Comparison of ENCODE assay signal across 8 mouse cellular contexts in the genomic region with DNA sequence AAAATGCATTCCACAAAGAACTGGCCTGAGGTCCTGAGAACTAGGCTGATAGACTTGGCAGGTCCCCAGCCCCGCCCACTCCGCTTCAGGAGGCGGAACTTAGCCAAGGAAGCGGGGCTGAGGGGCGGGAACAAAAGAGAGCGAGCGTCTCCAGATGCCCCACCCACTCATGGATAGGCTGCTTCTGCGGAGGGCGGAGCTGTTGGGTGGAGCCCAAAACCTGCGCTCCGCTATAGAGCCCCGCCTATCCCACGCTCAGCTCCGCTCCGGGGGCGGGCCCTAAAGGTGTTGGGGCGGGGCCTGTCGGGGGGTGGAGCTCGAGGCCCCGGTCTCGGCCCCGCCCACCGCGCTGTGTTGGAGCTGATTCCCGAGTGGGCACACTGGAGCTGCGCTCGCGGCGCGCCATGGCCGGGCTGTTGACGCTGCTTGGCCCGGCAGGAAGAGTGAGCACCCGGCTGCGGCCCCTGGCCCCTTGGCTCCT. TPM values are rescaled to one million over a fixed set of nuclear protein-coding genes. Genes with fewer than 3 reads are reported as not detected.
DNase-seq lines count a peak whose midpoint lies in the region; ATAC-seq and TF ChIP-seq lines count a peak whose summit lies in the region.

A gene (plus strand): TSS at position 308 of the 481 bp plus-strand sequence.

- ATAC-seq in forebrain, embryonic 11.5 days (replicated peaks; ENCODE audit: low FRiP score), result peak; percentile 94
- peak; percentile 97 for ATAC-seq in heart, embryonic 16.5 days (replicated peaks; ENCODE audit: extremely low read depth, insufficient read depth, low FRiP score)
- ATAC-seq in liver, embryonic 15.5 days (ENCODE audit: insufficient read depth), result peak; percentile 68
- peak; percentile 96 for ATAC-seq in neural tube, embryonic 12.5 days (ENCODE audit: low FRiP score, low read depth)

- TF ChIP-seq CTCF in CH12.LX (conservative IDR thresholded peaks at IDR 0.05 in 1 of 2, IDR thresholded peaks at IDR 0.05 in 1 of 2; ENCODE audit: low read depth in 2 of 2, low read length in 2 of 2), result no peak

- peak within 1 kb of the TSS; percentile 96 for H3K4me2 ChIP-seq in CH12.LX (ENCODE audit: insufficient read depth, low read depth, poor library complexity, severe bottlenecking)
- peak within 1 kb of the TSS; percentile 96 for H3K4me2 ChIP-seq in forebrain, embryonic 11.5 days (ENCODE audit: low read depth, low read length, severe bottlenecking)
- peak within 1 kb of the TSS; percentile 73 for H3K4me2 ChIP-seq in heart, embryonic 16.5 days (ENCODE audit: low read depth, low read length)
- H3K4me2 ChIP-seq in liver, embryonic 15.5 days, result peak within 1 kb of the TSS; percentile 71
- H3K4me2 ChIP-seq in neural tube, embryonic 12.5 days (replicated peaks), result peak within 1 kb of the TSS; percentile 95

- TF ChIP-seq EP300 in CH12.LX (IDR thresholded peaks at IDR 0.05; ENCODE audit: low read length), result no peak

- no peaks in the 10 kb centered on the region for H3K79me2 ChIP-seq in CH12.LX (replicated peaks; ENCODE audit: control insufficient read depth, extremely low read depth, insufficient read depth, poor library complexity, severe bottlenecking)

- no peak for TF ChIP-seq RAD21 in CH12.LX (IDR thresholded peaks at IDR 0.05; ENCODE audit: low read depth, low read length)

- peaks cover 43% of the 10 kb centered on the region for H3K27me3 ChIP-seq in CH12.LX (replicated peaks)
- no peaks in the 10 kb centered on the region for H3K27me3 ChIP-seq in forebrain, embryonic 11.5 days (ENCODE audit: control insufficient read depth, insufficient read depth, low read length)
- H3K27me3 ChIP-seq in heart, embryonic 16.5 days (ENCODE audit: control insufficient read depth, insufficient read depth, low read length), result no peaks in the 10 kb centered on the region
- H3K27me3 ChIP-seq in liver, embryonic 15.5 days, result peaks cover 16% of the 10 kb centered on the region
- no peaks in the 10 kb centered on the region for H3K27me3 ChIP-seq in neural tube, embryonic 12.5 days (replicated peaks)

- no peak within 1 kb of the TSS for H3K27ac ChIP-seq in CH12.LX (ENCODE audit: insufficient read depth, low read depth)
- peak within 1 kb of the TSS; percentile 33; the same call in 1 of the 2 replicates for H3K27ac ChIP-seq in forebrain, embryonic 11.5 days (ENCODE audit: low read depth, low read length)
- H3K27ac ChIP-seq in heart, embryonic 16.5 days (ENCODE audit: low read length), result peak within 1 kb of the TSS; percentile 23
- peak within 1 kb of the TSS; percentile 92 for H3K27ac ChIP-seq in liver, embryonic 15.5 days (replicated peaks)
- H3K27ac ChIP-seq in neural tube, embryonic 12.5 days, result no peak within 1 kb of the TSS; the same call in 1 of the 2 replicates

- peak within 1 kb of the TSS; percentile 8; the same call in 1 of the 2 replicates for H3K9ac ChIP-seq in CH12.LX (ENCODE audit: insufficient read depth, low read depth)
- H3K9ac ChIP-seq in forebrain, embryonic 11.5 days (ENCODE audit: low read length), result peak within 1 kb of the TSS; percentile 66
- peak within 1 kb of the TSS; percentile 75 for H3K9ac ChIP-seq in heart, embryonic 16.5 days (ENCODE audit: low read length)
- H3K9ac ChIP-seq in liver, embryonic 15.5 days, result peak within 1 kb of the TSS; percentile 97
- H3K9ac ChIP-seq in neural tube, embryonic 12.5 days, result peak within 1 kb of the TSS; percentile 74

- H3K4me1 ChIP-seq in CH12.LX (ENCODE audit: control insufficient read depth in 1 of 2, insufficient read depth in 2 of 2), result peaks cover 3 to 5% of the 10 kb centered on the region in 2 experiments; a peak in 1 of 4 replicates
- H3K4me1 ChIP-seq in forebrain, embryonic 11.5 days (replicated peaks; ENCODE audit: control insufficient read depth, insufficient read depth, low read length), result peaks cover 10% of the 10 kb centered on the region; the same call in 1 of the 2 replicates
- H3K4me1 ChIP-seq in heart, embryonic 16.5 days (ENCODE audit: control insufficient read depth, insufficient read depth, low read length), result peaks cover 11% of the 10 kb centered on the region
- peaks cover 45% of the 10 kb centered on the region for H3K4me1 ChIP-seq in liver, embryonic 15.5 days (replicated peaks)
- peaks cover 12% of the 10 kb centered on the region for H3K4me1 ChIP-seq in neural tube, embryonic 12.5 days

- peak; percentile 40; the same call in 1 of the 2 replicates for TF ChIP-seq POLR2A in CH12.LX (IDR thresholded peaks at IDR 0.05; ENCODE audit: low read depth, low read length)

- no peaks in the 10 kb centered on the region for H3K36me3 ChIP-seq in CH12.LX (replicated peaks in 1 of 2; ENCODE audit: control insufficient read depth in 1 of 2, insufficient read depth in 1 of 2, low read length in 1 of 2)
- no peaks in the 10 kb centered on the region for H3K36me3 ChIP-seq in forebrain, embryonic 11.5 days (ENCODE audit: control insufficient read depth, insufficient read depth, low read length)
- H3K36me3 ChIP-seq in heart, embryonic 16.5 days (ENCODE audit: control insufficient read depth, insufficient read depth), result no peaks in the 10 kb centered on the region
- peaks cover 19% of the 10 kb centered on the region for H3K36me3 ChIP-seq in liver, embryonic 15.5 days (replicated peaks)
- no peaks in the 10 kb centered on the region for H3K36me3 ChIP-seq in neural tube, embryonic 12.5 days

- peaks cover 5% of the 10 kb centered on the region for H3K9me3 ChIP-seq in CH12.LX (replicated peaks; ENCODE audit: low read length)
- no peaks in the 10 kb centered on the region for H3K9me3 ChIP-seq in forebrain, embryonic 11.5 days (ENCODE audit: control insufficient read depth, low read length)
- no peaks in the 10 kb centered on the region; the same call in 1 of the 2 replicates for H3K9me3 ChIP-seq in heart, embryonic 16.5 days (replicated peaks; ENCODE audit: control insufficient read depth, low read length)
- H3K9me3 ChIP-seq in liver, embryonic 15.5 days (replicated peaks), result no peaks in the 10 kb centered on the region
- no peaks in the 10 kb centered on the region for H3K9me3 ChIP-seq in neural tube, embryonic 12.5 days

- in situ Hi-C loops in CH12.LX (cut with MboI; ENCODE audit: low pct_ligation_motif_present, low pct_unique_long_range_greater_than_20kb, low sequenced_read_pairs), result no loop called here

- H3K4me3 ChIP-seq in CH12.LX (replicated peaks in 1 of 3; ENCODE audit: low read depth in 2 of 3, low read length in 2 of 3, poor library complexity in 1 of 3), result peak within 1 kb of the TSS; percentile 54 to 58 (median 54)
- H3K4me3 ChIP-seq in forebrain, embryonic 11.5 days (ENCODE audit: low read depth, low read length), result peak within 1 kb of the TSS; percentile 59
- H3K4me3 ChIP-seq in heart, embryonic 16.5 days (ENCODE audit: low read length), result peak within 1 kb of the TSS; percentile 75
- peak within 1 kb of the TSS; percentile 98 for H3K4me3 ChIP-seq in liver, embryonic 15.5 days (replicated peaks)
- peak within 1 kb of the TSS; percentile 63 for H3K4me3 ChIP-seq in neural tube, embryonic 12.5 days

- dilution Hi-C loops in CH12.LX (cut with MboI; ENCODE audit: extremely low pct_ligation_motif_present, extremely low pct_unique_long_range_greater_than_20kb, low sequenced_read_pairs), result no loop called here

- WGBS in forebrain, embryonic 11.5 days, result under 1% methylated on average over 35 of the region's 35 CpGs
- under 1% methylated on average over 35 of the region's 35 CpGs for WGBS in heart, embryonic 16.5 days
- WGBS in liver, embryonic 15.5 days (ENCODE audit: insufficient replicate concordance), result under 1% methylated on average over 35 of the region's 35 CpGs
- under 1% methylated on average over 35 of the region's 35 CpGs for WGBS in neural tube, embryonic 12.5 days

- DNase-seq in CH12.LX (ENCODE audit: extremely low read depth), result peak; percentile 96
- DNase-seq in c-Kit-positive CD71-positive TER-119-negative erythroid progenitor cells, embryonic 14.5 days (ENCODE audit: low read depth), result peak; percentile 99
- peak; percentile 98 for DNase-seq in forebrain, embryonic 11.5 days (ENCODE audit: low spot score)
- peak; percentile 98 to 99 for DNase-seq in kidney, postnatal 36 days
- DNase-seq in telencephalon, adult 2 months (ENCODE audit: low read depth, low spot score), result peak; percentile 95

TF ChIP-seq in CH12.LX, 34 proteins besides CTCF, POLR2A, EP300 and RAD21:
- TF ChIP-seq NRF1 (IDR thresholded peaks at IDR 0.05; ENCODE audit: low read depth, low read length) (peak; percentile 27; the same call in 1 of the 2 replicates), ELF1 (IDR thresholded peaks at IDR 0.05; ENCODE audit: low read depth, low read length) (0 out of 2 replicates have a peak, but pooled peaks have one; percentile 65), MAFK (IDR thresholded peaks at IDR 0.05; ENCODE audit: insufficient replicate concordance, low read length) (no peak)

RNA-seq across cellular contexts. Expression of the gene that starts here (rescaled TPM):
- 1.1 and 1.5 TPM in 2 replicates for total RNA-seq in CH12.LX (2012; rRNA removed)
- total RNA-seq in CH12.LX (2014; rRNA removed), result 0.58 and 0.68 TPM in 2 replicates
- polyA plus RNA-seq in CH12.LX (2012; ENCODE audit: insufficient read length, low read depth), result 1.1 and 1.2 TPM in 2 replicates
- polyA plus RNA-seq in forebrain, embryonic 11.5 days (2014; fragmentation: Nextera tagmentation; extraction: Ambion mirVana), result 20.1 and 20.9 TPM in 2 replicates
- 13.3 and 15.0 TPM in 2 replicates for polyA plus RNA-seq in heart, embryonic 16.5 days (2015; fragmentation: Nextera tagmentation; extraction: Ambion mirVana)
- polyA plus RNA-seq in liver, embryonic 15.5 days (2015; fragmentation: Nextera tagmentation; extraction: Ambion mirVana), result 136 and 142 TPM in 2 replicates
- 31.0 and 35.6 TPM in 2 replicates for polyA plus RNA-seq in neural tube, embryonic 12.5 days (2016; fragmentation: Nextera tagmentation; extraction: Ambion mirVana)

Comparison
In these comparisons a context has a peak if more than half of its experiments do, and no peak if none do; other contexts are left out.
1. H3K27ac ChIP-seq: peak in forebrain, embryonic 11.5 days (single experiment), heart, embryonic 16.5 days (single experiment) and liver, embryonic 15.5 days (single experiment); none in CH12.LX (single experiment) and neural tube, embryonic 12.5 days (single experiment).
2. H3K9ac ChIP-seq: peak in every context shown above with its lines; median percentile 97 in liver, embryonic 15.5 days; 75 in heart, embryonic 16.5 days; 74 in neural tube, embryonic 12.5 days; 66 in forebrain, embryonic 11.5 days; 8 in CH12.LX.
3. Peak in every context shown above with its lines, with median percentiles within 50 percentile points of each other: DNase-seq, H3K4me2 ChIP-seq, H3K4me3 ChIP-seq and ATAC-seq.